Mouse (Mus musculus) bone marrow, adult 2 months (tissue): ENCODE measurements around the gene Stard3.

Source experiments
- CTCF ChIP-seq: fragments of 200-500 bp; IDR thresholded peaks from 2 replicates; pipeline ENCODE4 v1.5.1; 2011; ENCODE audit warnings: low read length, control low read depth; ENCODE audit not compliant: control insufficient read depth, insufficient read depth
- POLR2A ChIP-seq: fragments of 200-500 bp; IDR thresholded peaks from 2 replicates; pipeline ENCODE4 v1.6.1; 2011; ENCODE audit warnings: low read depth, mild to moderate bottlenecking, control low read depth, low read length, borderline replicate concordance; ENCODE audit not compliant: control insufficient read depth

DNA sequence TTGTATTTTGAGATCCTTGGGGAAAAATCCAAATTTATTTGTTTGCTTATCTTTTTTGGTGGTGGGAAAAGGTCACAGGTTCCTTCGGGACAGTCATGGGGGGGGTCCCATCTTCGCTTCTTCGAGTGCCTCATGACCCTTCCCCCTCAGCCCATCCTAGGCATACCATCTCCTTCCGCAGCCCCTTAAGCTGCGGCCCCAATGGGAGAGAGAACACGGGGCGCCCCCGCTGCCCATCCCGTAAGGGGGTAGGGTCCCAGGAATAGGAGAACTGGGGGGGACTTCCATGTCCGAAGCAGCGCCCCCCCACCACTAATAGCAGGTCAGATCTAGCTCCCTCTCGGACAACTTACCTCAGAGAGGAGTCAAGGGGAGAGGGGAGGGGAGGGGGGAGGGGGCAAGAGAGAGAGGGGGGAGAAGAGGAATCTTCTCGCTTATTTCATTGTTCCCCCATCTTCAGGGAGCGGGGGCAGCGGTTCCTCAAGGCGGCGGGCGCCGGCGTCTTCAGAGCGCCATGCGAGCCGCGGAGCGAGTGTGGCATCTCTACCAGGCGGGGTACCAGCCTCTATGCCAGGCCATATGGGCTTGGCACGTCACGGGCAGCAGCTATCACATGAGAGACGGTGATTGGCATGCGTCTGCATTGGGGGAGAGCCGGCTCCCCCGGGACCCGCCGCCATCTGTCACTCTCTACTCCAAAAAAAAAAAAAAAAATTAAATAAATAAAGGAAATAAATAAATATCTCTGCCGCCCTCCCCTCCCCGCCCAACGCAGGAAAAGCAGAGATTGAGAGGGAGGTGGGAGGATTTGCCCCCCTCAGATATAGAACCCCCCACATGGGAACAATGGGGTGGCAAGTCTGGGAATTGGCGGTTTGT lies 28.8 kb upstream of the Stard3 start, which contains the start of gene Neurod2:
- TF ChIP-seq POLR2A (no peak), CTCF (no peak)
